Mouse (Mus musculus): ENCODE data around the gene Rmnd1.

GRCm38 (mm10) chr10:4435416-4435815 lies 3.2 kb upstream of the Rmnd1 start:
- TF ChIP-seq CTCF (IDR thresholded peaks at IDR 0.05; ENCODE audit: control insufficient read depth, insufficient read depth, insufficient replicate concordance, low read depth, low read length): no peak
- no peak for TF ChIP-seq POLR2A (IDR thresholded peaks at IDR 0.05; ENCODE audit: control insufficient read depth, low read depth, low read length)
